18 mouse cellular contexts compared by ENCODE assay signal in genomic region chr9:67930629-67931028, GRCm38 (mm10).
DNase-seq lines count a peak whose midpoint lies in the region; ATAC-seq lines count a peak whose summit lies in the region.
"Had no signal": no experiment of that assay in that cellular context is flagged by ENCODE, and none has a peak within 500 bp of the region (broad histone marks: within the 10 kb centered on the region; RNA-seq: fewer than 3 reads in every experiment).

No protein-coding gene starts in this region.

- H3K27ac ChIP-seq in embryonic facial prominence, embryonic 14.5 days (replicated peaks; ENCODE audit: low read depth, low read length) = no peak overlapping the region
- no peak overlapping the region for H3K27ac ChIP-seq in lung, embryonic 16.5 days (ENCODE audit: low read length)
- H3K27ac ChIP-seq in stomach, embryonic 16.5 days (ENCODE audit: low read length) = no peak overlapping the region
- H3K27ac ChIP-seq in midbrain, embryonic 14.5 days (replicated peaks; ENCODE audit: low read depth, low read length) = no peak overlapping the region
- H3K27ac ChIP-seq: embryonic facial prominence, embryonic 15.5 days; heart, embryonic 13.5 days had no signal

- no peak overlapping the region for H3K4me3 ChIP-seq in embryonic facial prominence, embryonic 14.5 days (ENCODE audit: low read depth, low read length)
- no peak overlapping the region for H3K4me3 ChIP-seq in lung, embryonic 16.5 days (ENCODE audit: low read length)
- no peak overlapping the region for H3K4me3 ChIP-seq in stomach, embryonic 16.5 days (replicated peaks; ENCODE audit: low read length)
- no peak overlapping the region for H3K4me3 ChIP-seq in midbrain, embryonic 14.5 days (replicated peaks; ENCODE audit: low read depth, low read length)
- H3K4me3 ChIP-seq: embryonic facial prominence, embryonic 15.5 days; heart, embryonic 13.5 days; myocyte had no signal

- H3K4me1 ChIP-seq in embryonic facial prominence, embryonic 14.5 days (ENCODE audit: control insufficient read depth, insufficient read depth, low read length) = no peaks in the 10 kb centered on the region
- no peaks in the 10 kb centered on the region for H3K4me1 ChIP-seq in lung, embryonic 16.5 days (replicated peaks; ENCODE audit: control insufficient read depth, insufficient read depth, low read length)
- no peaks in the 10 kb centered on the region for H3K4me1 ChIP-seq in stomach, embryonic 16.5 days (ENCODE audit: control insufficient read depth, insufficient read depth, low read length)
- no peaks in the 10 kb centered on the region for H3K4me1 ChIP-seq in midbrain, embryonic 14.5 days (ENCODE audit: control insufficient read depth, insufficient read depth, low read length)
- H3K4me1 ChIP-seq: embryonic facial prominence, embryonic 15.5 days; heart, embryonic 13.5 days had no signal

- peaks cover 52% of the 10 kb centered on the region for H3K36me3 ChIP-seq in embryonic facial prominence, embryonic 14.5 days (ENCODE audit: control insufficient read depth, insufficient read depth, low read length)
- peaks cover 12% of the 10 kb centered on the region for H3K36me3 ChIP-seq in lung, embryonic 16.5 days (ENCODE audit: control insufficient read depth, insufficient read depth, low read length)
- no peaks in the 10 kb centered on the region for H3K36me3 ChIP-seq in stomach, embryonic 16.5 days (ENCODE audit: control insufficient read depth, insufficient read depth, low read length)
- H3K36me3 ChIP-seq in midbrain, embryonic 14.5 days (ENCODE audit: control insufficient read depth, insufficient read depth, low read length) = peaks cover 62% of the 10 kb centered on the region

- no peaks in the 10 kb centered on the region for H3K27me3 ChIP-seq in embryonic facial prominence, embryonic 14.5 days (replicated peaks; ENCODE audit: control insufficient read depth, insufficient read depth, low read length)
- no peaks in the 10 kb centered on the region for H3K27me3 ChIP-seq in lung, embryonic 16.5 days (ENCODE audit: control insufficient read depth, insufficient read depth, low read depth, low read length)
- no peaks in the 10 kb centered on the region for H3K27me3 ChIP-seq in stomach, embryonic 16.5 days (ENCODE audit: control insufficient read depth, insufficient read depth, low read length)
- no peaks in the 10 kb centered on the region for H3K27me3 ChIP-seq in midbrain, embryonic 14.5 days (ENCODE audit: control insufficient read depth, insufficient read depth, low read length)
- H3K27me3 ChIP-seq: embryonic facial prominence, embryonic 15.5 days; heart, embryonic 13.5 days had no signal

- H3K4me2 ChIP-seq in embryonic facial prominence, embryonic 14.5 days (ENCODE audit: low read depth, low read length) = no peak overlapping the region
- no peak overlapping the region for H3K4me2 ChIP-seq in lung, embryonic 16.5 days (ENCODE audit: low read depth, low read length)
- no peak overlapping the region for H3K4me2 ChIP-seq in stomach, embryonic 16.5 days (ENCODE audit: low read depth, low read length)
- H3K4me2 ChIP-seq in midbrain, embryonic 14.5 days (ENCODE audit: low read length) = no peak overlapping the region
- H3K4me2 ChIP-seq: embryonic facial prominence, embryonic 15.5 days; heart, embryonic 13.5 days had no signal

- ATAC-seq in embryonic facial prominence, embryonic 14.5 days (ENCODE audit: low read depth) = peak; percentile 65; the same call in 1 of the 2 replicates
- peak; percentile 56; the same call in 1 of the 2 replicates for ATAC-seq in lung, embryonic 16.5 days (ENCODE audit: low read depth)
- peak; percentile 69; the same call in 1 of the 2 replicates for ATAC-seq in stomach, embryonic 16.5 days (ENCODE audit: insufficient read depth, low FRiP score)
- ATAC-seq in midbrain, embryonic 14.5 days (ENCODE audit: low FRiP score, low TSS enrichment) = no peak
- ATAC-seq: activated CD4-positive, CD25-positive, alpha-beta regulatory T cell, adult 4 months; CD4-positive, CD25-positive, alpha-beta regulatory T cell, adult 4 months; forebrain, embryonic 14.5 days had no signal

- H3K9ac ChIP-seq in embryonic facial prominence, embryonic 14.5 days (ENCODE audit: low read depth, low read length) = no peak overlapping the region
- H3K9ac ChIP-seq in lung, embryonic 16.5 days (ENCODE audit: low read length) = no peak overlapping the region
- H3K9ac ChIP-seq in stomach, embryonic 16.5 days (ENCODE audit: low read length) = no peak overlapping the region
- H3K9ac ChIP-seq in midbrain, embryonic 14.5 days (replicated peaks; ENCODE audit: low read length) = no peak overlapping the region
- H3K9ac ChIP-seq: embryonic facial prominence, embryonic 15.5 days; heart, embryonic 13.5 days had no signal

- H3K9me3 ChIP-seq in embryonic facial prominence, embryonic 14.5 days (ENCODE audit: control insufficient read depth, low read length) = no peaks in the 10 kb centered on the region
- no peaks in the 10 kb centered on the region for H3K9me3 ChIP-seq in lung, embryonic 16.5 days (ENCODE audit: control insufficient read depth, low read length)
- no peaks in the 10 kb centered on the region for H3K9me3 ChIP-seq in stomach, embryonic 16.5 days (replicated peaks; ENCODE audit: control insufficient read depth, low read length)
- H3K9me3 ChIP-seq in midbrain, embryonic 14.5 days (ENCODE audit: control insufficient read depth, low read length) = no peaks in the 10 kb centered on the region
- H3K9me3 ChIP-seq: embryonic facial prominence, embryonic 15.5 days; heart, embryonic 13.5 days had no signal

- WGBS in embryonic facial prominence, embryonic 14.5 days = 65% methylated on average over 7 of the region's 7 CpGs
- WGBS in lung, embryonic 16.5 days = 51% methylated on average over 7 of the region's 7 CpGs
- 57% methylated on average over 7 of the region's 7 CpGs for WGBS in stomach, embryonic 16.5 days
- 76% methylated on average over 7 of the region's 7 CpGs for WGBS in midbrain, embryonic 14.5 days

- DNase-seq in thymus, postnatal 4 days = peak; percentile 10
- DNase-seq in thymus, postnatal 25 days = no peak
- DNase-seq in embryonic facial prominence, embryonic 14.5 days (ENCODE audit: low spot score) = peak; percentile 79
- no peak for DNase-seq in cerebellum, adult 9-11 months
- DNase-seq in midbrain, embryonic 14.5 days = no peak
- DNase-seq: cerebellum, postnatal 36 days; layer of hippocampus, postnatal 36 days; left cerebral cortex, postnatal 4 days; retina, postnatal 1 day; spleen, adult 18-20 months had no signal

Comparison
In these comparisons a context has a peak if more than half of its experiments do, and no peak if none do; other contexts are left out.
1. DNase-seq: peak in thymus, postnatal 4 days (single experiment) and embryonic facial prominence, embryonic 14.5 days (single experiment); none in thymus, postnatal 25 days (single experiment), cerebellum, adult 9-11 months (single experiment) and midbrain, embryonic 14.5 days (single experiment).